Mouse (Mus musculus): ENCODE results near the gene Snrpa.

Snrpa gene

GRCm38 (mm10) chr7:27198779-27199178 lies 2.7 kb upstream of the Snrpa start:
- no peak for DNase-seq (ENCODE audit: low spot score)

DNA sequence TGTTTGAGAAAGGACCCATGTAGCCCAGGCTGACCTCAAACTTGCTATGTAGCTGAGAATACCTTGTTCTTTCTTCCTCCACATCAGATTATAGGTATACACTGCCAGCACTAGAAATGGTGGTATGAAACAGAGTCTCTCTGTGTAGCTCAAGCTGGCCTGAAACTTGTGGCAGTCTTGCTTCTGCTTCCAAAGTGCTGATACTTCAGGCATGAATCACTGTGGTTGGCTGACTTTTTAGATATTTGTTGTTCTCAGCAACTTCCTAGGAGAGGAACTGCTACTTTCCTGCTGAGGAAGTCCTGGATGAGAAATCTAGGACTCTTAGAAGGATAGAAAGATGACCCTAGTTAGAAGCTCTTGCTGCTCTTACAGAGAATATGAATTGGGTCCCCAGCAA lies 2.3 kb upstream of the Snrpa start:
- no peak for DNase-seq (ENCODE audit: low spot score)

- no peak for DNase-seq (ENCODE audit: low spot score)
Measured at GRCm38 (mm10) chr7:27197634-27198033, 1.6 kb upstream of the Snrpa start.

- no peak for DNase-seq (ENCODE audit: low spot score)
Measured at GRCm38 (mm10) chr7:27197136-27197535, 1.1 kb upstream of the Snrpa start.

DNA sequence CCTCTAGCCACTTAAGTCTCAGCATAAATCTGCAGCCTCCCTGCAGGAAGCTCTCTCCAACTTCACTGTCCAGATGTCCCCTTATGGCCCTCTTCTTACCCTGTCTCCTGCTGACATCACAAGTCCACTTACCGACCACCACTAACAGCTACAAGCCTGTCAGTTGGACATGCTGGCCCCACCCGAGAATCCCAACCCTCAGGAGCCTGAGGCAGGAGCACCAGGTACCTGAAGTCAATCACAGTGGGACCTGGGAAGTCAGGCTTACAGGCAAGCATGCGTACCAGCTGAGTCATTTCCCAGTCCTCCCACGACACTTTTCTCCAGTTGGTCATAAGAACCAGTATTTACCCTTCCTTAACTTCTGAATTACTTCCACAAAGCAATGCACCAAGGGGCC lies 2.3 kb downstream of the Snrpa start:
- no peak for DNase-seq (ENCODE audit: low spot score)

GRCm38 (mm10) chr7:27192434-27192833 lies 3.6 kb downstream of the Snrpa start:
- no peak for DNase-seq (ENCODE audit: low spot score)

DNA sequence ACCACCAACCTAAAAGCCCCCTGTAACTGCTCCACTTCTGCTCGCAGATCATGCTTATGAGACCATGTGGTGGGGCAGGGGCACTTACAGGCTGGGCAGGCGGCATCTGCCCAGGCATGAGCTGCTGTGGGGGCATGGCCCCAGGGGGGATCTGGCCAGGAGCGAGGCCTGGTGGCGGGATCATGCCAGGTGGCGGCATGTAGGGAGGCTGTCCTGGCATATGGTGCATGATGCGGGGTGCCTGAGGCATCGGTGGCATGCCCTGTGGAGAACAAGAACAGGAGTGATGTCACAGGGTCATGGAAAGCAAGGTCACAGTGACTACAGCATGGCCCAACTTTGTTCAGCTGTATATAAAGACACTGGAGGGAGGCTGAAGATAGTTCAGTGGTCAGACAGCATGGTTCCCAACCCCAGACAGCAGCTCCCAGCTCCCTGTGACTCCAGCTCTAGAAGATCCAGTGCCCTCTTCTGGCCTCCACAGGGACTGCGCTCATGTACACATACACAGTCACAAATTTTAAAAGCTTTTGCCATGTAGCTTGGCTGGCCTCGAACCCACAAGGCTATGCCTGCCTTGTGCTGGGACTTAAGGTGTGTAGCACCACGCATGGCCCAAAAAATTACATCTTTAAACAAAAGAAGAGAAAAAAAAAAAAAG lies 6.7 kb downstream of the Snrpa start:
- DNase-seq (ENCODE audit: low spot score): no peak

DNA sequence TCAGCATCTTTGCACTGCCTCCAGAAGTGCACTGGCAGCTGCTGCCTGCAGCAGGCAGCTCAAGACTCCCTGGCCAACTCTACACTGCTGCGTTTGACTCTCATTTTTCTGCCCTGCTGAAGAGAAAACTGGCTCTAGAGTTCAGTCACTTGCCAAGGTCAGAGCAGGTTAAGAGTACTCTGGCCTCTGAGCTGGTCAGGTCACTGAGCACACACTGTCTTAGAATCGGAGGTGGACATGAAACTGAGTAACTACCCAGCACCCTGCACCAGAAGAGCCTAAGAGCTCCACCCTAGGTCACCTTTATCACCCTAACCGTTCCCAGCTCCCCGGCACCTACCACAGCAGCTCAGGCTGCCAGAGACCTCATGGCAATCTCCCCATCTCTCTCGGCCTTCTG lies 10.1 kb downstream of the Snrpa start:
- DNase-seq (ENCODE audit: low spot score): no peak

DNA sequence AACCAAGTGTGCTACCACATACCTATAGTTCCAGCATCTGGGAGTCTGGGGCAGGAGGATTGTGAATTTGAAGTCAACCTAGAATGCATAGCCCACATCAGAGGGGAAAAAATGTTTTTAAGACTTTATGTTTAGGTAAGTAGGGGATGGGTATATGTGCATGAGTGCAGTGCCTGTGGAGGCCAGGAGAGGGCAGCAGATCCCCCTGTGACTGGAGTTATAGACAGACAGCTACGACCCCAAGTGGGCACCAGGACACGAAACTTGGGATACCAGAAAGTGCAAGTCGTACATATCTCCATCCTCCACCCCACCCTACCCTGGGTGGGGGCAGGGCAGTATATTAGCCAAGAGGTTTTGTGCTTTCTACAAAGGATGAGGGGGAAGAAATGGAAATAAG lies 11.1 kb downstream of the Snrpa start:
- DNase-seq (ENCODE audit: low spot score): peak; percentile 36

DNA sequence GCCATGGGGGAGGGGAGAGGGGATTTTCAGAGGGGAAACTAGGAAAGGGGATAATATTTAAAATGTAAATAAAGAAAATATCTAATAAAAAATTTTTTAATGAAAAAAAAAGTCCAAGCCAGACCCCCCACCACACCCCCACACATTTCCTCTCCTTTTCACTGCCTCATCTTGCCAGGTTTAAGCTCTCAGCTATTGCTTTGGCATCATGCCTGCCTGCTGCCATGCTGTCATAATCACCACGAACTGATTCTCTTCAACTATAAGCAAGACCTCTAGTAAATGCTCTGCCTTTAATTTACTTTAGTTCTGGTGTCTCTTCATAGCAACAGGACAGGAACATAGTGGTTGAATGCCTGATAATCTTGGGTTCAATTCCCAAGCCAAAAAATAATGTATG lies 13.6 kb downstream of the Snrpa start:
- DNase-seq (ENCODE audit: low spot score): no peak

DNA sequence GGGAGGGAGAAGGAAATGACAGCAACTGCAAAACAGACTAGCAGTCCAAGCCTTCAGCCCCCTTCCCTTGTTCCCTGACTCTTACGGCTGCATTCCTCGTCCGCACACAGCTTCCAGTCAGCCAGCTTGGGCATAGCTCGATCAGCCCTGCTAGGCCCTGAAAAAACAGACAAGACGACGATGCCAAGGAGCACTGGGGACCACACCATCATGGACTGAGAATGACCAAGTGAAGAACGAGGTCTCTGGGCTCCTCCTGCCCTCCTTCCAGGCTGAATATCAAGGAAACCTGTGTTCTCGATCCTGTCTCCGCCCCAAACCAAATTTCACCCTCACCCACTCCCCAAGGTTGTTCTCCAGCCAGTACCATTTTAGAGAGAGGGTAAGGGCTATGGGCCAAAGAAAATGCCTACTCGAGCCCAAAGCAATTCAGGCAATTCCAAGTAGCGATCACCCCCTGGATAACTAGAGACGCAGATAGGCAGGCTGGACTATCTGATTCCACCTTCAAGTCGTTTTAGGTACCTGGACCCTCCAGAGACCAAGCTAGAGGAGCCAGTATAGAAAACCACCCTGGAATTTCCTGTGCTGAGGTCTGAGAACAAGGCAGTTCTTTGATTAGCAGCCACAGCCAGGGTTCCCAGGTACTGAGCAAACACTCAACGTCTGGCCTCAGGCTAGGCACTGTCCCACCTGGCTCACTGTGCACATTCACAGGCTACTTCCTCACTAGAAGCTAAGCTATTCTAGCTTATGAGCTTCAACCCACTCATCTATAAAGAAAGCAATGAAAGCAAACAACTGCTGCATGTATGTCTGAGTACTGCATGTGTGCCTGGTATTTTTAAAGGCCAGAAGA lies 15.0 kb downstream of the Snrpa start, which contains the start of the genes Gm21983 and Mia:
Gm21983 (minus strand) TSS at position 250 of the 859 bp plus-strand sequence.
Mia (minus strand) TSS at position 321 of the 859 bp plus-strand sequence.
- DNase-seq (ENCODE audit: low spot score): no peak

GRCm38 (mm10) chr7:27180036-27180435 lies 16.0 kb downstream of the Snrpa start:
- DNase-seq (ENCODE audit: low spot score): no peak

- no peak for DNase-seq (ENCODE audit: low spot score)
Measured at GRCm38 (mm10) chr7:27179217-27179918, 16.7 kb downstream of the Snrpa start.

DNA sequence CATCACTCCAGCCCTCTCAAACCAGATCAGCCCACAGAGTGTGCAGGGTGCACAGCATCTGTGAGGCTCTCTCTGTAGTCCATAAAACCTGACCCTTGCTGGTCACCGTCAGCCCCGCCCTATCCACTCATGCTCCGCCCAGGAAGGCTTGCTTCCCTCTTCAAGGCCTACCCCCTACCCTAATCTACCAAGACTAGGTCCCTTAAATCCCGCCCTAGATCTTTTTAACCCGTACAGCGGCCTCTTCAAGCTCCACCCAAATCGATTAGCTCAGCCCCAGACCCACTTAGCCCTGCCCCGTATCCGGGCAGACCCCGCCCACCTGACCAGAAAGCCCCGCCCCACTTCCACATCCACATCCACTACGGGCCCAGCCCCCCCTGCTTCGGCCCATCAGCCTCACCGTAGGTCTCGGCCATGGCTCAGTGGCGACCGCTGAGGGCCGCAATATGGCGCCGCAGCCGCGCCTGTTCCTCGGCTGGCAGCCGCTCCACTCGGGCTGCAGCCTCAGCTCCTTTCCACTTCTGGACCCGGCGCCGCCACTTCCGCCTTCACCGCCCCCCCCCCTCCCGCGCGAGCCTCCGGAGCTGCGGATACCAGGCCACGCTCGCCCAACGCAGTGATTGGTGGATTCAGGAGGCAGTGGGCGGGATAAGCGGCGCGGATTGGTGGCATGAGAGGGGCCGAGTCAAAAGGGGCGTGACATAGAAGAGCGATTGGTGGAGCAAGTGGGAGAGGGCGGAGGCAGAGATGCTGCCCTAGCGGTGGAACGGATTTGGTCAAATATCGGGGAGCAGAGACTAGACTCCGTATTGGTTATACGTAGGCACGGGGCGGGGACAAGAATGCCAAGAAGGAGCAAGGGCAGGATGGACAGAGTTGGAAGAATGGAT lies 17.5 kb downstream of the Snrpa start, which contains the start of gene Rab4b:
Rab4b (minus strand) TSS at position 573 of the 893 bp plus-strand sequence.
- DNase-seq (ENCODE audit: low spot score): peak; percentile 99

GRCm38 (mm10) chr7:27177942-27178323 lies 18.1 kb downstream of the Snrpa start:
- no peak for DNase-seq (ENCODE audit: low spot score)

GRCm38 (mm10) chr7:27174896-27175295 lies 21.2 kb downstream of the Snrpa start:
- DNase-seq (ENCODE audit: low spot score): no peak

- DNase-seq (ENCODE audit: low spot score): no peak
Measured at GRCm38 (mm10) chr7:27174496-27174895, 21.6 kb downstream of the Snrpa start.

- DNase-seq (ENCODE audit: low spot score): no peak
Measured at GRCm38 (mm10) chr7:27170981-27171380, 25.1 kb downstream of the Snrpa start.

DNA sequence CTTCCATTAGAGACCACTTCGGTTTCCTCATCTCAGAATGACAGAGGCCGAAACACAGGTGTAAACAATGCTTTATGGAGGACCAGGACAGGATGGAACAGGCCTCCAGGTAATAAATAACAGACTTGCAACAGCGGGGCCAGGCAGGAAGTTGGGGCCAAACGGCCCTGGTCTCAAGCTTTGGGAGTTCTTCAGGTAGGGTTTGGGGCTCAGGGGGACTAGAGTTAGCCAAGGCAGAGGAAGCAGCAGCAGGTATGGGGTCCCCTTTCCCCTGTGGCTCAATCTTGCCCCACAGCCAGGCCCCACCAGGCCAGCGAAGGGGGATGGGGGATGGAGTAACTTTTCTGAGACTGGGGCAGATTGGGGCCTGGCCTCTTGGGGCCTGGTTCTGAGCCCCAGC lies 27.7 kb downstream of the Snrpa start:
- DNase-seq (ENCODE audit: low spot score): no peak

DNA sequence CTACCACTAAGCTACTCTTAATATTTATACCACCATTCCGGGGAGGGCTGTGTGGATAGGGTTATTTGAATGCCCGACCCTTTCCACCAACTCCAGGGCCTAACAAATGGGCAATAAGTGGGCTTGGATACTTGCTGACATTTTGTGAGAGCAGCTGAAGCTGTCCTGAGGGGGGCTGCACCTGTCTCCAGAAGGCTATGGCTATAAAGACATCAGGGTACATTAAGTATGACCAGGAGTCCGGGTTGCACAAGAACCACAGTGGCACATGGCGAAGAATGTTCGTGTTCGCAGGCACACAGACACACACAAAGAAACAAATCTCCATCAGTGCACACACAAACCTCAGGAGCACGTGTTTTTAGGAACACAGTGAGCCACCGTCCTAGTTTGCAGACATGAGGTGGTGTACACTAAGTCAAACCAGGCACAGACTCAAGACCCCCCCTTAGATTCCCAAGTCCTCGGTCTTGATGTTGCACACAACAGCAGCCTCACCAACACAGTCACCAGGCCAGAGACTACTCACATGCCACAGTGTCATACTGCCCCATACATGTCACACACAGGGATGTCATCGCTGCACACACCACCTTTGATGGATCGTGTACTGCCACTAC lies 28.5 kb downstream of the Snrpa start:
- no peak for DNase-seq (ENCODE audit: low spot score)
